Mouse (Mus musculus): Measurements from ENCODE around the gene Actr6.
"Not testable (repeated sequence)": the region's sequence is repeated elsewhere in the genome, so short reads cannot be mapped to it uniquely, and the experiment has no call there.

Gene Actr6

GRCm38 (mm10) chr10:89737887-89738286 is 5.8 kb upstream of the Actr6 start:
- DNase-seq = no peak

- no peak for DNase-seq
Measured at GRCm38 (mm10) chr10:89737092-89737491, 5.0 kb upstream of the Actr6 start.

- no peak for DNase-seq
Measured at GRCm38 (mm10) chr10:89731341-89731740, 754 bp downstream of the Actr6 start.

GRCm38 (mm10) chr10:89730386-89730785 is 1.7 kb downstream of the Actr6 start:
- no peak for DNase-seq

- no peak for DNase-seq
Measured at GRCm38 (mm10) chr10:89722247-89723195, 9.6 kb downstream of the Actr6 start.

GRCm38 (mm10) chr10:89720796-89721195 is 11.3 kb downstream of the Actr6 start:
- DNase-seq = no peak

- no peak for DNase-seq
Measured at GRCm38 (mm10) chr10:89720252-89720651, 11.8 kb downstream of the Actr6 start.

- no peak for DNase-seq
Measured at GRCm38 (mm10) chr10:89714910-89715309, 17.2 kb downstream of the Actr6 start.

- no peak for DNase-seq
Measured at GRCm38 (mm10) chr10:89708720-89709119, 23.4 kb downstream of the Actr6 start.

- DNase-seq = no peak
Measured at GRCm38 (mm10) chr10:89707397-89707796, 24.7 kb downstream of the Actr6 start.

- no peak for DNase-seq
Measured at GRCm38 (mm10) chr10:89703042-89703441, 29.1 kb downstream of the Actr6 start.

GRCm38 (mm10) chr10:89697956-89698355 is 34.1 kb downstream of the Actr6 start:
- no peak for DNase-seq

- not testable (repeated sequence) for DNase-seq
Measured at GRCm38 (mm10) chr10:89696270-89696669, 35.8 kb downstream of the Actr6 start.

- peak; percentile 7 to 10 for DNase-seq
Measured at GRCm38 (mm10) chr10:89695194-89695911, 36.7 kb downstream of the Actr6 start.

GRCm38 (mm10) chr10:89690021-89690420 is 42.1 kb downstream of the Actr6 start:
- no peak for DNase-seq

GRCm38 (mm10) chr10:89687455-89687854 is 44.6 kb downstream of the Actr6 start:
- DNase-seq = no peak

GRCm38 (mm10) chr10:89686139-89686808 is 45.8 kb downstream of the Actr6 start, which contains the start of gene Scyl2:
Gene Scyl2 (minus strand): TSS chr10:89686285.
- peak; percentile 98 to 99 for DNase-seq

- DNase-seq = no peak
Measured at GRCm38 (mm10) chr10:89685391-89686138, 46.5 kb downstream of the Actr6 start.

GRCm38 (mm10) chr10:89682961-89683360 is 49.1 kb downstream of the Actr6 start:
- DNase-seq = no peak

GRCm38 (mm10) chr10:89682157-89682556 is 49.9 kb downstream of the Actr6 start:
- DNase-seq = no peak

GRCm38 (mm10) chr10:89681706-89682105 is 50.4 kb downstream of the Actr6 start:
- DNase-seq = no peak

- DNase-seq = no peak
Measured at GRCm38 (mm10) chr10:89680517-89680916, 51.6 kb downstream of the Actr6 start.

Measured in B cell, adult 2 months (primary cell).